In genomic region chr1:166360157-166360855, GRCm38 (mm10) we compare ENCODE assay signal across 7 mouse cellular contexts. TPM values are rescaled to one million over a fixed set of nuclear protein-coding genes. Genes with fewer than 3 reads are reported as not detected.
DNase-seq lines count a peak whose midpoint lies in the region; ATAC-seq and TF ChIP-seq lines count a peak whose summit lies in the region.

No protein-coding gene starts in this region.

- no peaks in the 10 kb centered on the region for H3K27me3 ChIP-seq in kidney, adult 2 months (replicated peaks; ENCODE audit: control insufficient read depth, insufficient read depth, low read length)
- no peaks in the 10 kb centered on the region for H3K27me3 ChIP-seq in limb, embryonic 10.5 days (ENCODE audit: low read depth, poor library complexity, severe bottlenecking)
- H3K27me3 ChIP-seq in midbrain, embryonic 13.5 days: no peaks in the 10 kb centered on the region

- TF ChIP-seq CTCF in kidney, adult 2 months (conservative IDR thresholded peaks at IDR 0.05; ENCODE audit: insufficient read depth, insufficient read length, low read depth, low read length): peak; percentile 95

- TF ChIP-seq POLR2A in kidney, adult 2 months (IDR thresholded peaks at IDR 0.05; ENCODE audit: low read depth, low read length): no peak

- no peak overlapping the region for H3K9ac ChIP-seq in midbrain, embryonic 13.5 days (replicated peaks)

- no peaks in the 10 kb centered on the region for H3K4me1 ChIP-seq in kidney, adult 2 months (ENCODE audit: control insufficient read depth, insufficient read depth, low read length)
- no peaks in the 10 kb centered on the region for H3K4me1 ChIP-seq in limb, embryonic 10.5 days
- H3K4me1 ChIP-seq in midbrain, embryonic 13.5 days (replicated peaks): no peaks in the 10 kb centered on the region

- no peak overlapping the region for H3K4me2 ChIP-seq in midbrain, embryonic 13.5 days (replicated peaks)

- no peak overlapping the region for H3K27ac ChIP-seq in kidney, adult 2 months (ENCODE audit: insufficient read depth, low read depth, low read length)
- H3K27ac ChIP-seq in limb, embryonic 10.5 days: no peak overlapping the region
- no peak overlapping the region for H3K27ac ChIP-seq in midbrain, embryonic 13.5 days

- H3K4me3 ChIP-seq in kidney, adult 2 months (ENCODE audit: insufficient read depth, low read depth, low read length): no peak overlapping the region
- no peak overlapping the region for H3K4me3 ChIP-seq in limb, embryonic 10.5 days
- H3K4me3 ChIP-seq in midbrain, embryonic 13.5 days (replicated peaks): no peak overlapping the region

- peak; percentile 92 for ATAC-seq in midbrain, embryonic 13.5 days

- H3K9me3 ChIP-seq in limb, embryonic 10.5 days (replicated peaks): no peaks in the 10 kb centered on the region
- H3K9me3 ChIP-seq in midbrain, embryonic 13.5 days: no peaks in the 10 kb centered on the region

- peak; percentile 87 to 89 for DNase-seq in adrenal gland, adult 18-20 months (ENCODE audit: low spot score in 2 of 2)
- peak; percentile 82 for DNase-seq in embryo, embryonic 11 days
- DNase-seq in gastrocnemius, postnatal 25 days: peak; percentile 69
- peak; percentile 91 for DNase-seq in kidney, adult 2 months
- DNase-seq in limb, embryonic 10.5 days (ENCODE audit: low spot score): peak; percentile 96
- DNase-seq in skeletal muscle tissue, adult 2 months (ENCODE audit: low read depth, low spot score): peak; percentile 74

- no peaks in the 10 kb centered on the region for H3K36me3 ChIP-seq in kidney, adult 2 months (ENCODE audit: control insufficient read depth, insufficient read depth, low read length)
- no peaks in the 10 kb centered on the region for H3K36me3 ChIP-seq in limb, embryonic 10.5 days
- H3K36me3 ChIP-seq in midbrain, embryonic 13.5 days: no peaks in the 10 kb centered on the region

- WGBS in kidney, adult 2 months: 14% methylated on average over 14 of the region's 14 CpGs
- 26% methylated on average over 14 of the region's 14 CpGs for WGBS in limb, embryonic 10.5 days
- WGBS in midbrain, embryonic 13.5 days: 25% methylated on average over 14 of the region's 14 CpGs

RNA-seq across cellular contexts. Expression of gene Tada1, which starts 18.6 kb away (rescaled TPM):
- total RNA-seq in adrenal gland, adult 18-20 months (2021): 10 to 100 TPM; 18.1 to 19.6 TPM
- 1 to 10 TPM; 5.3 to 5.8 TPM for total RNA-seq in gastrocnemius, postnatal 25 days (2021)
- polyA plus RNA-seq in kidney, adult 2 months (2012; rRNA removed): 15.9 and 16.9 TPM in 2 replicates
- polyA plus RNA-seq in limb, embryonic 10.5 days (2016; fragmentation: Nextera tagmentation; extraction: Ambion mirVana): 66.6 and 69.8 TPM in 2 replicates
- polyA plus RNA-seq in midbrain, embryonic 13.5 days (2015; fragmentation: Nextera tagmentation; extraction: Ambion mirVana): 79.8 and 83.0 TPM in 2 replicates

RNA-seq across cellular contexts. Expression of gene Pogk, which starts 49.4 kb away (rescaled TPM):
- 10 to 100 TPM; 40.7 to 40.9 TPM for total RNA-seq in adrenal gland, adult 18-20 months (2021)
- 1 to 10 TPM; 6.3 to 6.9 TPM for total RNA-seq in gastrocnemius, postnatal 25 days (2021)
- 7.4 TPM in 2 replicates for polyA plus RNA-seq in kidney, adult 2 months (2012; rRNA removed)
- 17.5 and 24.6 TPM in 2 replicates for polyA plus RNA-seq in limb, embryonic 10.5 days (2016; fragmentation: Nextera tagmentation; extraction: Ambion mirVana)
- 41.1 and 45.5 TPM in 2 replicates for polyA plus RNA-seq in midbrain, embryonic 13.5 days (2015; fragmentation: Nextera tagmentation; extraction: Ambion mirVana)
